Mouse (Mus musculus) cerebellum, postnatal 14 days (tissue): ENCODE measurements around the gene Ift140.
A peak's percentile ranks its signal among the peaks of the same experiment; 100 is the strongest.
"Not testable (repeated sequence)": the region's sequence is repeated elsewhere in the genome, so short reads cannot be mapped to it uniquely, and the experiment has no call there.

Source experiments
- DNase-seq, 2 experiments: peaks; one replicate each; pipeline ENCODE4 v3.0.0; 2021; ENCODE audit warnings: mixed read lengths in 2 of 2

Gene Ift140

DNA sequence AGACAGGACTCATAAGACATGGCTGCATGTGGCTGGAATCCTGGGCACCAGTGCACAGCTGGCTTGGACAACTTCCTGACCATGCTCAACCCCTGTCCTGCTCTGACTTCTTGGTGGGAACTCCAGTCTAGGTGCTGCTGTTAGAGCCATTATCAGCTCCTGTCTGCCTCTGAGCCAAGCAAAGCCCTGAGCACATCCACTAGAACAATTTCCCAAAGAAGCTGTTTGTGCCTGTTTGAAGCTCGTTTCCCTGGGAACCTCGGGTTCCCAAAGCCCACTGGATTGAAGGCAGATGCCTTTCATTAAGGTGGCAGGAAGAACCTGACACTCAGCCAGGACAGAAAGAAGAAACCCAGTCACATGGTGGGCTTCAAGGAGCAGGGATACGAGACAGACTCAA is 104.5 kb downstream of the Ift140 start, which contains the start of gene Ptx4:
Ptx4 (plus strand) TSS at position 355 of the 400 bp plus-strand sequence.
- no peak for DNase-seq

DNA sequence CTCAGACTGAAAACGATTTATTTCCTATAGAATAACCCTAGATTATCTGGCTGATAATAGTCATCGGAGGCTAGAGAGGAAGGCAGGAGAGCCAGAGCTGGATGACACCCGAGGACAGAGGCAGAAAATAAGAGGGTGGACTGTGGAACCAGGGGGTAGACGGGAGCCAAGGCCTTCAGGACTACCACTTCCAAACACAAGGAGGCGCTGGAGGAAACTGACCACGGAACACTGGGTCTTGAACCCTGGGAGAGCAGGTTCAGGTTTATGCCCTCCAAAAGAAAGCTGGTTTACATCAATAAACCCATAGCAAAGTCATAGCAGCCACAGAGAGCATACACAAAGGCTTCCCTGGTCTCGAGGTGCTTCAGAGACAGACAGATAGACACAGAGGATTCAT is 108.1 kb downstream of the Ift140 start:
- no peak for DNase-seq

DNA sequence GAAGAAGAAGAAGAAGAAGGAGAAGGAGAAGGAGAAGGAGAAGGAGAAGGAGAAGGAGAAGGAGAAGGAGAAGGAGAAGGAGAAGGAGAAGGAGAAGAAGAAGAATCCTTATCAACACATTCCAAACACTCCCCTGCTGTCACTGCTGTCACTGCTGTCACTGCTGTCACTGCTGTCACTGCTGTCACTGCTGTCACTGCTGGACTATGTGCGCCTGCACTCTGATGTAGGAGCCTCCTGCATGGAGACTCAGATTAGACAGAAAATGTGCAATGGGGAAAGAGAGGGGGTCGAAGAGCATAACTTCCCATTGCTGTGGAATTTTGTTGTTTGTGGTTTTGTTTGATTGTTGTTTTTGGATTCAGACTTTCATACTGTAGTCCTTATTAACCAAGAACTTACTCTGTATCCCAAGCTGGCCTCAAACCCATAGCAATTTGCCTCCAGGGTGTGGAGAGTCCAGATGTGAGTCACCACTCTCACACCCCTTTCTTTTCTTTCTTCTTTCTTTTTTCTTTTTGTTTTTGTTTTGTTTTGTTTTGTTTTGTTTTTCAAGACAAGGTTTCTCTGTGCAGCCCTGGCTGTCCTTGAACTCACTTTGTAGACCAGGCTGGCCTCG is 109.7 kb downstream of the Ift140 start:
- not testable (repeated sequence) for DNase-seq

DNA sequence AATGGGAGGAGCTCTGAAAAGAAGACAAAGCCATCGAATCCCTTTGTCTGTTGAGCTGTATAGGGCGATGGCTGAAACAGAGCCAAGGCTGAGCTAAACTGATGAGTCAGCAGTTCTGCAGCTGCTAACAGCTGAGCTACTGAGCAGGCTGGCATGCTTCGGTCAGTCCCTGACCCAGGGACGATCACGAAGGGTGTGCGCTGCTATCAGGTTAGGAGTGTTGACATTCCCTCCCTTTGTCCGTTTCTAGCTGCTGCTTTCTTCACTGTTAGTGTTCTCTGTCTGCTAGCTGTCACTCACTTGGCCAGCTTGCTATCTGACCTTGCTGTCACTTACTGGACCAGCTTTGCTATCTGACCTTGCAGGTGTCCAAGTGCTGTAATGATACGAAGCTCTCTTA is 111.2 kb downstream of the Ift140 start:
- no peak for DNase-seq

GRCm38 (mm10) chr17:25127681-25128080 is 111.8 kb downstream of the Ift140 start:
- DNase-seq: no peak

DNA sequence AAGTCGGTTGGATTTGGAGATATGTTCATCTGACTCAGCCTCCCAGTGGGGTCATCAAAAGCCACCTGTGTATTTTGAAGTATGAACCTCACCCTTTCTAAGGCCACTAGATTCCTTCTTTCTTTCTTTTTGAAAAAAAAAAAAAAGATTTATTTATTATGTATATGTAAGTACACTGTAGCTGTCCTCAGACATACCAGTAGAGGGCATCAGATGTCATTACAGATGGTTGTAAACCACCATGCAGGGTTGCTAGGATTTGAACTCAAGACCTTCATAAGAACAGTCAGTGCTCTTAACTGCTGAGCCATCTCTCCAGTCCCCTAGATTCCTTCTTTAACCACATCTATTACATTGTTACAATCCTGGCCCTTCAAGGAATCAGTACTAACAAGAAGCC is 114.2 kb downstream of the Ift140 start:
- DNase-seq: no peak

- peak; percentile 96 to 97 for DNase-seq
Observed at GRCm38 (mm10) chr17:25133275-25133698, 117.4 kb downstream of the Ift140 start, which contains the start of gene Clcn7. TSS of gene Clcn7 (plus strand) at chr17:25133391.

- DNase-seq: no peak
Observed at GRCm38 (mm10) chr17:25135622-25136021, 119.7 kb downstream of the Ift140 start.

DNA sequence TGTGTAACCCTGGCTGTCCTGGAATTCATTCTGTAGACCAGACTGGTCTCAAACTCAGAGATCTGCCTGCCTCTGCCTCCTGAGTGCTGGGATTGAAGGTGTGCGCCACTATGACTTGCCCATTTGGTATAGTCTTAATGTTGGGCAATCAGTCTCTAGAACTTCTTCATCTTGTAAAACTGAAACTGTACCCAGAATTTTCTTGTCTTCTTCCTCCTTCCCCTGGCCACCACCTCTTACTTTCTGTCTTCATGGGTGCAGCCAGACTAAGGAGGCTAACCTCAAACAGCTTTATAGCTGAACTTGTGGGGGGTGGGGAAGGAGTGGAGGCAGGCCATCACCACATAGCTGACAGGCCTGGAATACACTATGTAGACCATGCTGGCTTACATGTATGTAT is 122.9 kb downstream of the Ift140 start:
- no peak for DNase-seq

- peak; percentile 11 to 19 for DNase-seq
Observed at GRCm38 (mm10) chr17:25139960-25140359, 124.1 kb downstream of the Ift140 start.
